In genomic region chr4:88439669-88440123, GRCm38 (mm10) we compare ENCODE assay signal across 14 mouse cellular contexts. TPM values are rescaled to one million over a fixed set of nuclear protein-coding genes. Genes with fewer than 3 reads are reported as not detected.
DNase-seq lines count a peak whose midpoint lies in the region; ATAC-seq and TF ChIP-seq lines count a peak whose summit lies in the region.
"Had no signal": no experiment of that assay in that cellular context is flagged by ENCODE, and none has a peak within 500 bp of the region (broad histone marks: within the 10 kb centered on the region; RNA-seq: fewer than 3 reads in every experiment).

No protein-coding gene starts in this region.

- no peak overlapping the region for H3K27ac ChIP-seq in heart, adult 2 months
- H3K27ac ChIP-seq in bone marrow, adult 2 months (ENCODE audit: control insufficient read depth, insufficient read depth, low read depth, low read length, poor library complexity) = peak overlapping the region; percentile 88
- H3K27ac ChIP-seq in kidney, postnatal 0 days = peak overlapping the region; percentile 39
- no peak overlapping the region for H3K27ac ChIP-seq in forebrain, embryonic 12.5 days
- H3K27ac ChIP-seq: intestine, embryonic 15.5 days had no signal

- intact Hi-C loops in heart, adult 2 months (cut with DNase I) = loop anchor here (2.0 to 5.0 kb wide), 3 partner anchors 38 to 75 kb away; no protein-coding TSS in a partner anchor
- intact Hi-C loops in left cerebral cortex, postnatal 10 days (cut with DNase I) = no loop called here

- no peak for TF ChIP-seq CTCF in heart, adult 2 months (IDR thresholded peaks at IDR 0.05)
- TF ChIP-seq CTCF in bone marrow, adult 2 months (IDR thresholded peaks at IDR 0.05; ENCODE audit: control insufficient read depth, insufficient read depth, low read length) = no peak
- no peak for TF ChIP-seq CTCF in kidney, postnatal 0 days (IDR thresholded peaks at IDR 0.05; ENCODE audit: low read depth)

- no peak overlapping the region for H3K4me3 ChIP-seq in heart, adult 2 months
- peak overlapping the region; percentile 52 for H3K4me3 ChIP-seq in bone marrow, adult 2 months (replicated peaks; ENCODE audit: control insufficient read depth, low read depth, low read length)
- H3K4me3 ChIP-seq in kidney, postnatal 0 days (replicated peaks; ENCODE audit: low read depth, low read length) = no peak overlapping the region
- H3K4me3 ChIP-seq in forebrain, embryonic 12.5 days (replicated peaks) = no peak overlapping the region
- H3K4me3 ChIP-seq: erythroblast, embryonic 14.5 days had no signal

- TF ChIP-seq EP300 in heart, adult 2 months (IDR thresholded peaks at IDR 0.05; ENCODE audit: insufficient read depth, low read depth, low read length) = no peak

- H3K36me3 ChIP-seq in heart, adult 2 months (ENCODE audit: control insufficient read depth, insufficient read depth, low read length) = no peaks in the 10 kb centered on the region; the same call in 1 of the 2 replicates
- no peaks in the 10 kb centered on the region for H3K36me3 ChIP-seq in kidney, postnatal 0 days (ENCODE audit: insufficient read depth, low read length)
- no peaks in the 10 kb centered on the region for H3K36me3 ChIP-seq in forebrain, embryonic 12.5 days (replicated peaks)
- H3K36me3 ChIP-seq: intestine, embryonic 15.5 days had no signal

- peaks cover 5% of the 10 kb centered on the region for H3K4me1 ChIP-seq in heart, adult 2 months (ENCODE audit: control insufficient read depth, insufficient read depth, low read length)
- peaks cover 2% of the 10 kb centered on the region; the same call in 1 of the 2 replicates for H3K4me1 ChIP-seq in bone marrow, adult 2 months (ENCODE audit: control insufficient read depth, insufficient read depth, low read length)
- 0 out of 2 replicates have a peak, but pooled peaks cover 2% of the 10 kb centered on the region for H3K4me1 ChIP-seq in kidney, postnatal 0 days (replicated peaks; ENCODE audit: insufficient read depth, low read length)
- H3K4me1 ChIP-seq in forebrain, embryonic 12.5 days = peaks cover 9% of the 10 kb centered on the region

- 77% methylated on average over 6 of the region's 6 CpGs for WGBS in heart, adult 2 months
- WGBS in bone marrow, adult 2 months = 4% methylated on average over 6 of the region's 6 CpGs
- WGBS in kidney, postnatal 0 days = 61% methylated on average over 6 of the region's 6 CpGs
- 77% methylated on average over 6 of the region's 6 CpGs for WGBS in forebrain, embryonic 12.5 days

- H3K9me3 ChIP-seq in kidney, postnatal 0 days (replicated peaks; ENCODE audit: low read length) = no peaks in the 10 kb centered on the region
- no peaks in the 10 kb centered on the region for H3K9me3 ChIP-seq in forebrain, embryonic 12.5 days
- H3K9me3 ChIP-seq: intestine, embryonic 15.5 days had no signal

- no peak overlapping the region for H3K4me2 ChIP-seq in kidney, postnatal 0 days (ENCODE audit: low read length)
- no peak overlapping the region for H3K4me2 ChIP-seq in forebrain, embryonic 12.5 days

- no peak for ATAC-seq in kidney, postnatal 0 days (replicated peaks; ENCODE audit: low FRiP score, low read depth)
- no peak for ATAC-seq in forebrain, embryonic 12.5 days (ENCODE audit: low FRiP score)
- ATAC-seq in frontal cortex, adult (ENCODE audit: low TSS enrichment) = no peak
- ATAC-seq: CD4-positive, CD25-positive, alpha-beta regulatory T cell, adult 4 months had no signal

- H3K79me2 ChIP-seq in heart, adult 2 months (replicated peaks; ENCODE audit: control insufficient read depth, insufficient read depth, low read length) = no peaks in the 10 kb centered on the region

- TF ChIP-seq POLR2A in heart, adult 2 months (IDR thresholded peaks at IDR 0.05; ENCODE audit: insufficient read depth, low read depth, low read length) = no peak
- TF ChIP-seq POLR2A in bone marrow, adult 2 months (IDR thresholded peaks at IDR 0.05; ENCODE audit: borderline replicate concordance, control insufficient read depth, low read depth, low read length) = no peak

- no peaks in the 10 kb centered on the region for H3K27me3 ChIP-seq in heart, adult 2 months (ENCODE audit: control insufficient read depth, insufficient read depth, low read length)
- no peaks in the 10 kb centered on the region for H3K27me3 ChIP-seq in kidney, postnatal 0 days (ENCODE audit: insufficient read depth, low read length)
- H3K27me3 ChIP-seq in forebrain, embryonic 12.5 days = no peaks in the 10 kb centered on the region
- H3K27me3 ChIP-seq: intestine, embryonic 15.5 days had no signal

- H3K9ac ChIP-seq in heart, adult 2 months (ENCODE audit: low read depth, low read length) = no peak overlapping the region
- no peak overlapping the region for H3K9ac ChIP-seq in kidney, postnatal 0 days (ENCODE audit: low read depth, low read length)
- no peak overlapping the region for H3K9ac ChIP-seq in forebrain, embryonic 12.5 days
- H3K9ac ChIP-seq: intestine, embryonic 15.5 days had no signal

- DNase-seq in heart, adult 2 months = peak; percentile 27 to 30
- no peak for DNase-seq in heart, postnatal 4 days
- no peak for DNase-seq in kidney, postnatal 0 days (ENCODE audit: low spot score)
- DNase-seq in lung, postnatal 4 days = peak; percentile 23 to 32
- DNase-seq in left cerebral cortex, postnatal 10 days (ENCODE audit: extremely low spot score in 1 of 2, low spot score in 2 of 2) = no peak
- DNase-seq: cerebellum, adult 8-10 months; right cerebral cortex, postnatal 14 days; thymus, postnatal 14 days had no signal

RNA-seq across cellular contexts. Expression of gene Hacd4, which starts 1.0 kb away (rescaled TPM):
- total RNA-seq in heart, adult 2 months (2021) = 1 to 10 TPM; 3.5 to 5.4 TPM
- 2.9 and 5.0 TPM in 2 replicates for polyA plus RNA-seq in heart, adult 2 months (2012; rRNA removed)
- total RNA-seq in heart, postnatal 4 days (2021) = 1 to 10 TPM; 4.7 to 4.8 TPM
- polyA plus RNA-seq in bone marrow, adult 2 months (2011; ENCODE audit: insufficient read depth, insufficient read length, low replicate concordance, missing spikeins) = 3.5 and 10.8 TPM in 2 replicates
- polyA plus RNA-seq in kidney, postnatal 0 days (2015; fragmentation: Nextera tagmentation; extraction: Ambion mirVana) = 33.5 and 37.0 TPM in 2 replicates
- 2.2 and 2.7 TPM in 2 replicates for polyA plus RNA-seq in forebrain, embryonic 12.5 days (2016; fragmentation: Nextera tagmentation; extraction: Ambion mirVana)
- 1 to 10 TPM; 2.8 to 3.5 TPM for total RNA-seq in left cerebral cortex, postnatal 10 days (2021)

Comparison
In these comparisons a context has a peak if more than half of its experiments do, and no peak if none do; other contexts are left out.
1. DNase-seq: peak in heart, adult 2 months (2 of 2) and lung, postnatal 4 days (2 of 2); none in heart, postnatal 4 days (single experiment), kidney, postnatal 0 days (single experiment) and left cerebral cortex, postnatal 10 days (0 of 2).
2. H3K27ac ChIP-seq: peak in bone marrow, adult 2 months (single experiment) and kidney, postnatal 0 days (single experiment); none in heart, adult 2 months (single experiment) and forebrain, embryonic 12.5 days (single experiment).